Mouse (Mus musculus) cerebellum, adult 2 months (tissue): ENCODE results near the gene Ccdc182.

ENCODE experiments used
- CTCF ChIP-seq: fragments of 200-500 bp; IDR thresholded peaks from 2 replicates; pipeline ENCODE4 v1.5.1; 2011; ENCODE audit warnings: low read depth, mild to moderate bottlenecking, control low read depth, low read length, moderate library complexity, borderline replicate concordance; ENCODE audit not compliant: insufficient read depth
- POLR2A ChIP-seq: fragments of 200-500 bp; IDR thresholded peaks from 2 replicates; pipeline ENCODE4 v1.6.1; 2011; ENCODE audit warnings: low read length, control low read depth, borderline replicate concordance; ENCODE audit not compliant: insufficient read depth

- no peak for TF ChIP-seq CTCF
- no peak for TF ChIP-seq POLR2A
These were observed 14.9 kb upstream of the Ccdc182 start for GRCm38 (mm10) chr11:88279006-88279405.
